Mouse (Mus musculus): ENCODE data around the gene Saysd1.
A peak's percentile ranks its signal among the peaks of the same experiment; 100 is the strongest.

Gene Saysd1

GRCm38 (mm10) chr14:20138484-20139355, at the start of gene Saysd1:
Saysd1 (minus strand) TSS chr14:20138534.
- DNase-seq: no peak

GRCm38 (mm10) chr14:20185426-20185825, 47.1 kb upstream of the Saysd1 start:
- DNase-seq: no peak

- DNase-seq: no peak
These were observed 45.4 kb upstream of the Saysd1 start for GRCm38 (mm10) chr14:20183701-20184100.

GRCm38 (mm10) chr14:20182596-20182995, 44.3 kb upstream of the Saysd1 start:
- no peak for DNase-seq

GRCm38 (mm10) chr14:20181466-20181921, 43.2 kb upstream of the Saysd1 start, which contains the start of gene Kcnk5:
Kcnk5 (minus strand) TSS chr14:20181809.
- peak; percentile 74 to 81 for DNase-seq

GRCm38 (mm10) chr14:20180751-20181162, 42.4 kb upstream of the Saysd1 start:
- no peak for DNase-seq

- no peak for DNase-seq
These were observed 42.0 kb upstream of the Saysd1 start for GRCm38 (mm10) chr14:20180304-20180703.

- DNase-seq: no peak
These were observed 41.5 kb upstream of the Saysd1 start for GRCm38 (mm10) chr14:20179731-20180280.

- no peak for DNase-seq
These were observed 40.7 kb upstream of the Saysd1 start for GRCm38 (mm10) chr14:20179080-20179479.

- no peak for DNase-seq
These were observed 40.3 kb upstream of the Saysd1 start for GRCm38 (mm10) chr14:20178593-20178992.

- DNase-seq: no peak
These were observed 39.3 kb upstream of the Saysd1 start for GRCm38 (mm10) chr14:20177494-20178123.

- DNase-seq: no peak
These were observed 37.4 kb upstream of the Saysd1 start for GRCm38 (mm10) chr14:20175705-20176104.

GRCm38 (mm10) chr14:20175114-20175513, 36.8 kb upstream of the Saysd1 start:
- no peak for DNase-seq

- DNase-seq: no peak
These were observed 36.4 kb upstream of the Saysd1 start for GRCm38 (mm10) chr14:20174696-20175095.

- DNase-seq: no peak
These were observed 35.6 kb upstream of the Saysd1 start for GRCm38 (mm10) chr14:20173873-20174490.

GRCm38 (mm10) chr14:20172924-20173323, 34.6 kb upstream of the Saysd1 start:
- no peak for DNase-seq

- no peak for DNase-seq
These were observed 34.2 kb upstream of the Saysd1 start for GRCm38 (mm10) chr14:20172509-20172908.

GRCm38 (mm10) chr14:20171840-20172239, 33.5 kb upstream of the Saysd1 start:
- DNase-seq: peak in 1 of 2 experiments; percentile 16

GRCm38 (mm10) chr14:20169251-20169650, 30.9 kb upstream of the Saysd1 start:
- DNase-seq: no peak

- no peak for DNase-seq
These were observed 30.1 kb upstream of the Saysd1 start for GRCm38 (mm10) chr14:20168478-20168877.

GRCm38 (mm10) chr14:20168054-20168453, 29.7 kb upstream of the Saysd1 start:
- no peak for DNase-seq

- DNase-seq: peak in 1 of 2 experiments; percentile 10
These were observed 27.1 kb upstream of the Saysd1 start for GRCm38 (mm10) chr14:20165413-20165812.

- no peak for DNase-seq
These were observed 26.1 kb upstream of the Saysd1 start for GRCm38 (mm10) chr14:20164438-20164837.
